Mouse (Mus musculus) cerebellum, postnatal 4 days (tissue): Measurements from ENCODE around the gene Ptprb.

Source experiments
- DNase-seq, 2 experiments: peaks; one replicate each; pipeline ENCODE4 v3.0.0; 2022; ENCODE audit warnings: low spot score in 2 of 2, mixed read lengths in 1 of 2

The Ptprb gene

GRCm38 (mm10) chr10:116275280-116275679 lies at the start of gene Ptprb:
Gene Ptprb (plus strand): TSS chr10:116275523.
- no peak for DNase-seq

GRCm38 (mm10) chr10:116235299-116235698 lies 40.0 kb upstream of the Ptprb start:
- DNase-seq, result no peak

DNA sequence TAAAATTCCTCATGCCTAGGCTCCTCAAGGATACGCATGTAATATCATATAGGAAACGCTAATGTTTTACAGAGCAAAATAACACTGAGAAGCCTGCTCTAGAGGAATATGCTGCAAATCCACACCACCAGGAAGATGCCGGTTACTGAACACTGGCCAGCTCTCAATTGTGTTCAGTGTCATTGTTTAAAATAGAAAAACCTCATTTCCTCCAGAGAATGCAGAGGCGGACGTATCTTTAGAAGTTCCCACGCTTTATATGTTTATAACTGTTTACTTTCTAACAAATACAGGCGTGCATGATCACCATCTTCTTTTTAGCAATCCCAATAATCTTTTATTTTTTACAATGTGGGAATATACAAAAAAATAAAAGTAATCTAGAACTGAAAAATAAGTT lies 33.1 kb upstream of the Ptprb start:
- no peak for DNase-seq

DNA sequence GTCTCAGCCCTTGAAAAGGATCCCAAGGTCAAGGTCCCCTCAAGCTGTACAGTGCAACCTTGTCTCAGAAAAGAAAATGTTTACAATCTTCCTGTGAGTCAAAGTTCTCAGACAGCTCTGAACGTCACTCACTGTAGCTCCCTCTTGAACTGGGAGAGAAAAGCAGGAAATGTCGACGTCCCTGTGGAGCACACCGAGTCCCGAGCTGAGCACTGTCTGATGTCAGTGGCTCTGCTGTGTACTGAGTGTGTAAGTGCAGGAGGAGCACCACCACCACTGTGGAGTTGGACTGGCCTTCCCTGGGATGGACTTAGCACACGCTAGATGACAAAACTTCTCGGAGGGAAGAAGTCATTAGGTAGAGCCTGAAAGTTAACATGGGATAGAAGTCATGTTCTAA lies 31.9 kb upstream of the Ptprb start:
- DNase-seq, result no peak

DNA sequence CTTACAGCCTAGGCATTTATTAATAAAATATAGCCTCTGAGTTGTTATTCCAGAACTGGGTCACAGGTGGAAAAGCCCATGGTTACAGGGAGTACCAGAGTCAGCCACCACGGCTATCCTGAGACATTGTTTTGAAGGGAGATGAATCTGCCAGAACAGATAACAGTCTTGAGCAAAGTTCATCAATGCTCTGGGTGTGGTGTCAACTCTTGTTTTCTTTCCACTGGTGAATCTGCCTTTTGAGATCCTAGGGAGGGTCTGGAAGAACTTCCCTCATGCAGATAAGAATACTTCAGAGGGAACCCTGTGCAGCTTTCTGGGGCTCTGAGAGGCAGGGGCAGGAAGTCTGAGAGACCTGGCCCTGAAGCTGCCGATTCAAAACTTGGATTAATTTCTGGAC lies 29.7 kb upstream of the Ptprb start:
- no peak for DNase-seq

DNA sequence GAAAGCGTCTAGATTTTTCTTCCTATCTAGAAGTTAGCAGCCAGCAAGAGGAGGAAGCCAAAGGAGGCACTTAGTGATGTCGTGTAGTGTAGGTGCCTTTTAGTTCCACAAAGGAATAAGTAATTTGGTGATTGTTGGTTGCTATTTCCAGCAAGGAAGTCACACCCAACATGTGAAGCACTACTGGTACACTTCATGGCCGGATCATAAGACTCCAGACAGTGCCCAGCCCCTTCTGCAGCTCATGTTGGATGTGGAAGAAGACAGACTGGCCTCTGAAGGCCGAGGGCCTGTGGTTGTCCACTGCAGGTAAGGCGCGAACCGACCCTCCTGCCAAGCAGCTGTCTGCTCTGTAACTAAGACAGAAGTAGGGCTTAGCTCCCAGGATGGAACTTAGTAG lies 22.7 kb upstream of the Ptprb start:
- DNase-seq, result no peak

- DNase-seq, result no peak
Measured at GRCm38 (mm10) chr10:116253972-116254371, 21.4 kb upstream of the Ptprb start.

DNA sequence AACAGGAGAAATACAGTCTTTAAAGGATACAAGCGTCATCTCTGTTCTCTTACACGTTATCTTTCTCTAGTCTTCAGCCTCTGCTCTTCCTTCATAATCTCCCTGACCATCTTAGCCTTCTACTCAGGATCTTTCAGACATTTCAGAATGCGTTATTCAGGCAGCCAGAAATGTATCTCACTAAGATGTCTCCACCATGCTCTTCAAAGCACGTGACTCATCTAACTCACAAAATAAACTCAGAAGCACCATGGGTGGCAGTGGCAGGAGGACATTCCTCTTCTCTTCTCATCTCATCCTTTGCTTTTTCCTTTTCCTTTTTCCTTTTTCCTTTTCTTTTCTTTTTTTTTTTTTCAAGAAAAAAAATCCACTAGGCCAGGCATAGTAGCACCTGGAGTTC lies 16.0 kb upstream of the Ptprb start:
- DNase-seq, result no peak

DNA sequence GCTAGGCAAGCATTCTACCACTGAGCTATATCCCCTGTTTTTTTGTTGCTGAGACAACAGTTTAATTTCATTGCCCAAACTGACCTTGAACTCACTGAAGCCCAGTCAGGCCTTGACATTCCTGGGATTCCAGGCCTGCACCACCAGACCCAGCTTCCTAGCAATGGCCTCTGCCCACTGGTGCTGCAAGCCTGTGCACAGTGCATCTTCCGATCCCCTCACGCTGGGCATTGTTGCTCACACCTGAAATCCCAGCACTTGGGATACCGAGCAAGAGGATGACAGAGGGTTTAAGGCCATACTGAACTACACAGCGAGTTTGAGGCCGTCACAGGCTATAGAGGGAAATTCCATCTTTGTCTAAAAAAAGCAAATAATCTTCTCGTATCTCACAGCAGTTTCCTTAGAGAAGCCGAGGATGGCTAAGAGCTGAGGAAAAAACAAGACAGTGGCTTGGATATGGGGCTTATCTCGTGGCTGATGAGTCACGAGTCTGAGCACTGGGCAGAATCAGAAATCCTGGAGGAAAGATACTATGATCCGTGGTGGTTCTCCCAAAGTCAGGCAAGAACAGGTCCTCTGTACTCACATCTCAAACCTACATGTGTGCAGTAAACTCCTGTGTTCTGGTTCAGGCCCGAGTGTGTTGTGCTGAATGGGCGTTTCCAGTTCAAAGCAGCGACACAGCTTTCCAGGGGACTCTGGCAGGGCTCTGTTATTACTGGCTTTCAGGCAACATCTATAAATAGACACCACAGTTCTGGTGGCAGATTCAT lies 14.5 kb upstream of the Ptprb start:
- no peak for DNase-seq

DNA sequence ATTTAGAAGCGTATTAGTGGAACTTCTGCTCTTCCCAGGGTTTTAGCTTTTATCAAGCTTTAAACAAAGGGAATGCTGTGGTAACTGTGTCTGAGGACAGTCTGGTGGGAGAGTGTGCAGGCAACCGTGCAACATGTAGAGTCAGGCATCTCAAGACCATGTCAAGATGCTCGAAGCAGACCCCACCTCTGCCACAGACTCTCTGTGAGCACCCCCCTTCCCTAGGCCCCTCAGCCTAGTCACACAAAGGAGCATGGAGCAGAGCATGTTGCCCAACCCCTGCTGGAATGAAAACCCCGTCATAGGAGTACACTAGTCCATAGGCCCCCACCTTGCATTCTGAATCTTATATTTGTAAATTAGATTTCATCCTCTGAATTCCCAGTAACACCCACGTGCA lies 13.8 kb upstream of the Ptprb start:
- no peak for DNase-seq

GRCm38 (mm10) chr10:116264521-116264920 lies 10.8 kb upstream of the Ptprb start:
- no peak for DNase-seq

DNA sequence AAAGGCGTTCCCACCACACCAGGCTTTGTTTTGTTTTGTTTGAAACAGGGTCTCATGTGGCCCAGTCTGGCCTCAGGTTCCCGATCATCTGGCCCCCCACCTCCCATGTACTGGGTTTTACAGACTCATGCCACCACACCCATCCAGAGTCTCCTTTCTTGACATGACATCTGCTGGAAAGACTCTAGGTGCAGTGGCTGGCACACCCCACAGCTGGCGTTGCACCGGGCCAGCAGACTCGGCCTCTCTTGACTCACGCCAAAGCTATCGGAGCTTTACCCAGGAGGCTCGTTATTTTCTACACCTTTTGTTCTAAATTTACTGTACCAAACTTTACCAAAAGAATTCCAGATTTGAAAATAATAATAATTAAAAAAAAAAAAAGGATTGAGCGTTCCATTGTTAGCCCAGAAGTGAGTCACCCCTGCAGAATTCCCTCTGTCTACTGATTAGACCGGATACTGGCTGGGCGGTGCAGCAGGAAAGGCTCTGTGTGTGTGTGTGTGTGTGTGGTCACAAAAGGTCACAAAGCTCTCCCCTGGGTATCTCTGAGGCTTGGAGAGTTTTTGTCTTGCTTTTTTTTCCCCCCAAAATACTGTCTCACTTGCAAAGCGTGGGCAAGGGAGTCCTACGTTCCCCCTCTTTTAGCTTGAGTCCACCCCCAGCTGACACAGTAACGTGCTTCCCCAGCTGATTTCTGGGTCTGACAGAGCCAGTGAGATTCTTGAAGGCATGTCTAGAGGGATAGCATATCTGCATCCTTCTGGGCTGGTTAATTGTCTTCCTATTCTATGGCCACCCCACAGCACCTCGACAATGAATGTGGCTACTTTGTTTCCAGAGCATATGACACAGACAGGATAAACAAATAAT lies 8.5 kb upstream of the Ptprb start:
- no peak for DNase-seq

DNA sequence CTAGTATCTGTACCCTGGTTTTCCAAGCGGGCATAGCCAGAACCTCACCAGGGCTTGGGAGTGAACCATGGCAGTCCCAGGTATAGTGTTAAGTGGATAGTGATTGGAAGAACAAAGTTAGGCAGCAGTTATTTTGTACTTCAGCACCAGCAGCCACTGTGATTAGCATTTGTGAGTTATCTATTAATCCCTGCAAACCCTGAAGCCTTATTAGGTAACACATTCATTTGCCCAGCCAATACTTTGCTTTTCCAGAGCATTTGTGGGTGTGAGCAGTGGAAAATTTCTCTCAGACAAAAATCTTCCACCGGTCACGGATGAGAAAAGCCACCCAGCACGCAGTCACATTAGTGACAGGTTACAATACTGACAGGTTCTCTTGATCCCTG lies 7.9 kb upstream of the Ptprb start:
- DNase-seq, result no peak

DNA sequence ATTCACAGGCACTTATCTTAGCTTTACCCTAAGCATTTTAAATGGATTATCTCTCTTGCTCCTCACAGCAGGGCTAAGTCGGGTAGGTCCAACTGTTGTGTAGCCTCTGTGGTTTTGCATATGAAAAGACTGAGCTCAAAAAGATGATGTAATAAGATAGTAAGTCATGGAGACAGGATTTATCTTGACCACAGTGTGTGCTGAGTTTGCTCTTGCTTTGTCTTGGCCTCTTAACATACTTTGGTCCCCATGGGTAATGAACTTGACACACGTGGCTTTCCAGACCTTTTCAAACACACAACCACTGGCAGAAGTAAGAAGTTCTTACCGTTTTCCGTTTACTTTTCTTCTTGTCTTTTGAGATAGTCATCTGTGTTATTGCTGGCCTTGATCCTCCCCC lies 7.0 kb upstream of the Ptprb start:
- DNase-seq, result no peak

- DNase-seq, result no peak
Measured at GRCm38 (mm10) chr10:116270646-116271469, 4.5 kb upstream of the Ptprb start.

DNA sequence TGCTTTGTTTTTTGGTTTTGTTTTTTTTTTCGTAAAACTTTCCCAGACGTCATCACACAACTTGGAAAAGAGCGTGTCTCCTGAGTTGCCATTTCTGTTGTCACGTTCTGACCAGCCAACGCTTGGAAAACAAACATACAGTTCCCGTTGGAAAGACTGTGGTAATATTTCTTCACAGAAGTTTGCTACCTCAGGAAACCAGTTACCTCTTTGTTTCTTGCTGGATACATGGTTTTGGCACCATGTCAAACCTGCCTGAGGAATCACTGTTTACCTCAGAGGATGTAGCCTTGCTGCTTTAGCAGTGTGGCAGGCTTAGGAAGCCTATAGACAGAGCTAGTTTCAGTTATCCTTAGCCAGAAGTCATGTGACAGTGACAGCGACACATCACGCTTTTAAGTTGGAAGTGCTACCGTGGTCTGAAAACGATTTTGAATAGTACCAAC lies 3.8 kb upstream of the Ptprb start:
- DNase-seq, result no peak

DNA sequence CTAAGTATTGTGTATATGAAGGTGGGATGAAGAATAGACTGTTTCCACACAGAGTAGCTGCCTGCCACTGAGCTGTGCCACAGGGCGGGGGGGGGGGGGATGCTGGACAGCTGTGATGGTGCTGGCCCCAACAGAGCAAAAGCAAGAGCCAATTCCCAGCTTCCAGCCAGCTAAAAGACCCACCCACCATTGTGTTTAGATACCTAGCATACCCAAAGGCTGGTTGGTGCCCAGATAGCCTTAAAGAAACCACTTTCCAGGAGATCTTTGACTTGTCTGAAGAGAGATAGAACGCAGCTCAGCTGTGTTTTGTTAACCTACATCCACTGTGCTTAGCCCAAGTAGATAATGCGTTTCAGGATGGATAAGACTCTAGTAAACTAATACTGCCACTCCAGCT lies 3.2 kb upstream of the Ptprb start:
- no peak for DNase-seq

DNA sequence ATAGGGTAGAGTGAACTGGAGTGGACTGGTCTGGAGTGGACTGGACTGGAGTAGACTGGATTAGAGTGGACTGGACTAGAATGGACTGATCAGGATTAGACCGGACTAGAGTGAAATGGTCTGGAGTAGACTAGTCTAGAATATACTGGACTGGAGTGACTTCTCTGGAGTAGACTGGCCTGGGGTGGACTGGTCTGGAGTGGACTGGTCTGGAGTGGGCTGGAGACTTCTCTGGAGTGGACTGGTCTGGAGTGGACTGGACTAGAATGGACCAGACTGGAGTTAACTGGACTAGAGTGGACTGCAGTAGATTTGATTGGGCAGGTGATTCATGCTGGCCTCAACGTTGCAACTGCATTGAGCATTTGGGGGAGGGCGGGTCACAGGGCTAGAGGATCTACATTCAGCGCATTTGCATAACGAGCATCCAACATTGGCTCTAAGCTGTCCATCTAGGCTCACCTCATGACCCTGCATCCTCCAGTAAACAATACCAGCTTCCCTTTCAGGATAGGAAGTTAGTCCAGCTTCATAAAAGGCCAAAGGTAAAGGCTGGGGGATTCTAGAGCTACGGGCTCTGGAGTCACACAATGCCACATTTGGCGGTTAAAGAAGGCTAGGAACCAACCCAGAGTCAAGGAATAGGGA lies 11.5 kb downstream of the Ptprb start:
- DNase-seq, result no peak

DNA sequence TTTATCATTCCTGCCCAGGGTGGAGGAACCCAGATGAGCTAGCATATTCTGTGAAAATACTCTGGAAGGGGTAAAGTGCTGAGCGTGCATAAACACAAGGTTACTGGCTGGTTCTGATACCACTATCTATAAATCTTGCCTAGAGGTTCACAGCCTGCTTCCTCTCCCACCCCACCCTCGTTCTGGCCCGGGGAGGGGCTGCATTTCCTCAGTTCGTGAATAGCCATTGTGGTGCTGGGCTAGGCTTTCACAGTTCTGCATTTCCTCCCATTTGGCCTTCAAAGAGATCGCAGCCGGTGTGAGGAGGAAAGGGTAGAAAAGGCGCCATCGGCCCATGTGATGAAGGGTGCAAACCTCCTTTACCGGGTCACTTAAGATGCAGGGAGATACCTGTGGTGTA lies 12.8 kb downstream of the Ptprb start:
- no peak for DNase-seq

GRCm38 (mm10) chr10:116290483-116290882 lies 15.2 kb downstream of the Ptprb start:
- no peak for DNase-seq

DNA sequence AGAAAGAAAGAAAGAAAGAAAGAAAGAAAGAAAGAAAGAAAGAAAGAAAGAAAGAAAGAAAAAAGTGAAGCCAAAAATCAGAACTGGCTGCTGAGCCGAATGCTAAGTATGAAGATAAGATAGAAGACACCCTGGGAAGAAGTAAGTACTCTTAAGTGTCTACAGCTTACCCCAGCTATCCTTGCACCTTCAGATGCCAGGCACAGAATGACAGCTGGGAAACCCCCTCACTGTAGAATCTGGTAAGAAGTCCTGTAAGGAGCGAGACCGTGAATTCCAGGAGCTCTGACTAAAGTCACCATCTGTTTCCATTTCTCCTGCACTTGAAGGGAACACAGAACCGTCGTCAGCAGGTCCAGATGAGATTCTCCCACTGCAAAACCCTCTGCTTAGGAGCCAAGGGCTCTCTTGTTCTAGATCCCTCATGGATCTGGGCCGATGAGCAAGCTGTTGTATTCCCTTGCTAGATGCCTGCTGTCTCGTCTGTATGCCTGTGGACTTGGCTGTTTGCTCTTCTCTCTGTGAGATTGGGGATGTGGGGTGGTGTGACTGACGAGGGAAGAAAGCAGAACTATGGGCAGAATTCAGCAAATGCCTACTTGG lies 15.9 kb downstream of the Ptprb start:
- no peak for DNase-seq
